Mouse (Mus musculus) olfactory bulb, adult 2 months (tissue): Measurements from ENCODE around the gene Sox15.

Experiments
- CTCF ChIP-seq: fragments of 200-500 bp; IDR thresholded peaks from 2 replicates; pipeline ENCODE4 v1.5.1; 2012; ENCODE audit warnings: low read depth, mild to moderate bottlenecking, low read length, moderate library complexity; ENCODE audit not compliant: insufficient read depth
- POLR2A ChIP-seq: fragments of 200-500 bp; IDR thresholded peaks from 2 replicates; pipeline ENCODE4 v1.6.1; 2012; ENCODE audit warnings: mild to moderate bottlenecking, low read depth, low read length, moderate library complexity; ENCODE audit not compliant: insufficient read depth

GRCm38 (mm10) chr11:69683576-69683975 lies 28.5 kb downstream of the Sox15 start:
- TF ChIP-seq CTCF (no peak), POLR2A (no peak)
